13 mouse cellular contexts compared by ENCODE assay signal in genomic region chr5:102977138-102977537, GRCm38 (mm10).
DNase-seq lines count a peak whose midpoint lies in the region; ATAC-seq and TF ChIP-seq lines count a peak whose summit lies in the region.
"Had no signal": no experiment of that assay in that cellular context is flagged by ENCODE, and none has a peak within 500 bp of the region (broad histone marks: within the 10 kb centered on the region; RNA-seq: fewer than 3 reads in every experiment).

No protein-coding gene starts in this region.

- WGBS in forebrain, embryonic 16.5 days = 34% methylated on average over 6 of the region's 6 CpGs
- WGBS in midbrain, postnatal 0 days = 43% methylated on average over 6 of the region's 6 CpGs

- no peaks in the 10 kb centered on the region for H3K27me3 ChIP-seq in forebrain, embryonic 16.5 days (replicated peaks; ENCODE audit: control insufficient read depth, insufficient read depth, low read length)
- no peaks in the 10 kb centered on the region for H3K27me3 ChIP-seq in midbrain, postnatal 0 days (ENCODE audit: insufficient read depth, low read length)
- H3K27me3 ChIP-seq: lung, embryonic 15.5 days had no signal

- H3K4me3 ChIP-seq in layer of hippocampus, adult 2 months = no peak overlapping the region
- H3K4me3 ChIP-seq in forebrain, embryonic 16.5 days (replicated peaks; ENCODE audit: low read length) = no peak overlapping the region
- H3K4me3 ChIP-seq in midbrain, postnatal 0 days (ENCODE audit: low read depth, low read length) = no peak overlapping the region
- H3K4me3 ChIP-seq: lung, embryonic 15.5 days had no signal

- no peak overlapping the region for H3K9ac ChIP-seq in forebrain, embryonic 16.5 days (replicated peaks; ENCODE audit: low read depth, low read length)
- no peak overlapping the region for H3K9ac ChIP-seq in midbrain, postnatal 0 days (replicated peaks; ENCODE audit: low read length, poor library complexity, severe bottlenecking)
- H3K9ac ChIP-seq: lung, embryonic 15.5 days had no signal

- no peak overlapping the region for H3K4me2 ChIP-seq in forebrain, embryonic 16.5 days (ENCODE audit: low read length)
- no peak overlapping the region for H3K4me2 ChIP-seq in midbrain, postnatal 0 days (ENCODE audit: low read depth, low read length, poor library complexity, severe bottlenecking)
- H3K4me2 ChIP-seq: lung, embryonic 15.5 days had no signal

- H3K4me1 ChIP-seq in forebrain, embryonic 16.5 days (replicated peaks; ENCODE audit: control insufficient read depth, insufficient read depth, low read length) = peaks cover 20% of the 10 kb centered on the region
- peaks cover 7% of the 10 kb centered on the region for H3K4me1 ChIP-seq in midbrain, postnatal 0 days (ENCODE audit: insufficient read depth, low read length)
- H3K4me1 ChIP-seq: lung, embryonic 15.5 days had no signal

- TF ChIP-seq CTCF in layer of hippocampus, adult 2 months (conservative IDR thresholded peaks at IDR 0.05) = no peak
- TF ChIP-seq CTCF in midbrain, postnatal 0 days (IDR thresholded peaks at IDR 0.05) = no peak

- no peaks in the 10 kb centered on the region for H3K36me3 ChIP-seq in forebrain, embryonic 16.5 days (ENCODE audit: control insufficient read depth, insufficient read depth)
- no peaks in the 10 kb centered on the region for H3K36me3 ChIP-seq in midbrain, postnatal 0 days (ENCODE audit: insufficient read depth, low read length)
- H3K36me3 ChIP-seq: lung, embryonic 15.5 days had no signal

- H3K27ac ChIP-seq in layer of hippocampus, adult 2 months = peak overlapping the region; percentile 63
- H3K27ac ChIP-seq in forebrain, embryonic 16.5 days (ENCODE audit: low read length) = peak overlapping the region; percentile 89
- peak overlapping the region; percentile 62 for H3K27ac ChIP-seq in midbrain, postnatal 0 days (ENCODE audit: low read depth, low read length)
- H3K27ac ChIP-seq: lung, embryonic 15.5 days had no signal

- ATAC-seq in forebrain, embryonic 16.5 days = peak; percentile 80
- no peak for ATAC-seq in midbrain, postnatal 0 days (ENCODE audit: low FRiP score)

- H3K9me3 ChIP-seq in forebrain, embryonic 16.5 days (ENCODE audit: control insufficient read depth, low read length) = no peaks in the 10 kb centered on the region
- no peaks in the 10 kb centered on the region for H3K9me3 ChIP-seq in midbrain, postnatal 0 days (ENCODE audit: low read length)
- H3K9me3 ChIP-seq: lung, embryonic 15.5 days had no signal

- DNase-seq in layer of hippocampus, adult 2 months (ENCODE audit: low spot score in 2 of 2) = no peak
- DNase-seq in layer of hippocampus, postnatal 36 days = no peak
- DNase-seq in WW6 (ENCODE audit: low read depth, low spot score) = peak; percentile 24
- DNase-seq in midbrain, postnatal 0 days (ENCODE audit: low spot score) = no peak
- no peak for DNase-seq in T-cell, adult 2 months (ENCODE audit: low spot score)
- DNase-seq in ovary, adult 18-20 months (ENCODE audit: low spot score) = no peak
- no peak for DNase-seq in ovary, postnatal 14 days (ENCODE audit: low spot score)
- DNase-seq: gastrocnemius, postnatal 25 days; heart, postnatal 36 days; kidney, postnatal 25 days; left cerebral cortex, postnatal 4 days had no signal
